Mouse (Mus musculus): Measurements from ENCODE around the gene Prelid3b.

GRCm38 (mm10) chr2:174501517-174501916, 28.6 kb upstream of the Prelid3b start:
- TF ChIP-seq EP300 (IDR thresholded peaks at IDR 0.05; ENCODE audit: low read depth) (no peak), CTCF (IDR thresholded peaks at IDR 0.05; ENCODE audit: low read depth) (no peak)
